In the genomic region with DNA sequence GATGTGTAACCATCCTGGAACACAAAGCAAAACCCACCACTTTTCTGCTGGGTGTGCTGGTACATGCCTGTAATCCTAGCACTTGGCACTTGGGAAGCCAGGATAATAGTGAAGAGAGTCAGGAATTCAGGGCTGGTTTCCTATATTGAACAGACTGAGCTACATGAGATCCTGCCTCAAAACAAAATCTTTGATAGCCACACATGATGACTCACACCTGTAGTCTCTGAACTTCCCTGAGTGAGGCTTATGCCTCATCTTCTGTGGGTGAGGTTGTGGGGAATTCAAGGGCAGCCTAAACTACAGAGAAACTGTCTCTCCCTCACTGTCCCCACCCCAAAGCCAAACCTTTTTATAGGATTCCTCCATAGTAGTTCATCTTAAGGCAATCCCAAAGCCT, we compare ENCODE assay signal across 16 mouse cellular contexts.
"Had no signal": no experiment of that assay in that cellular context is flagged by ENCODE, and none has a peak within 500 bp of the region (broad histone marks: within the 10 kb centered on the region; RNA-seq: fewer than 3 reads in every experiment).

No protein-coding gene starts in this region.

- H3K27me3 ChIP-seq: kidney, embryonic 15.5 days; lung, embryonic 15.5 days; megakaryocyte, embryonic 14.5 days; midbrain, embryonic 15.5 days; neural tube, embryonic 12.5 days had no signal

- H3K4me2 ChIP-seq: kidney, embryonic 15.5 days; lung, embryonic 15.5 days; midbrain, embryonic 11.5 days; midbrain, embryonic 15.5 days; neural tube, embryonic 12.5 days had no signal

- H3K9ac ChIP-seq: kidney, embryonic 15.5 days; lung, embryonic 15.5 days; midbrain, embryonic 15.5 days; neural tube, embryonic 12.5 days had no signal

- H3K9me3 ChIP-seq: kidney, embryonic 15.5 days; limb, embryonic 10.5 days; lung, embryonic 15.5 days; megakaryocyte, embryonic 14.5 days; midbrain, embryonic 15.5 days; neural tube, embryonic 12.5 days had no signal

- ATAC-seq: midbrain, embryonic 15.5 days had no signal

- DNase-seq: kidney, adult 2 months; kidney, postnatal 14 days; lung, postnatal 14 days; retina, postnatal 1 day; right cerebral cortex, postnatal 14 days; thymus, adult 18-20 months; thymus, postnatal 14 days had no signal

- H3K27ac ChIP-seq: kidney, embryonic 15.5 days; limb, embryonic 10.5 days; lung, embryonic 15.5 days; macrophage; midbrain, embryonic 15.5 days; neural tube, embryonic 12.5 days had no signal

- H3K36me3 ChIP-seq: kidney, embryonic 15.5 days; limb, embryonic 10.5 days; lung, embryonic 15.5 days; midbrain, embryonic 15.5 days; neural tube, embryonic 12.5 days had no signal

- H3K4me3 ChIP-seq: kidney, embryonic 15.5 days; left cerebral cortex, adult 2 months; limb, embryonic 10.5 days; lung, embryonic 15.5 days; megakaryocyte, embryonic 14.5 days; midbrain, embryonic 15.5 days; neural tube, embryonic 12.5 days had no signal
